Mouse (Mus musculus) limb, embryonic 12.5 days (tissue): ENCODE measurements around the gene Rad51d. TPM values are rescaled to one million over a fixed set of nuclear protein-coding genes. Genes with fewer than 3 reads are reported as not detected.

Source experiments
- ATAC-seq: fragments of 200-750 bp; cut with Nextera tagmentation; 2 replicates; pipeline ENCODE4 v1.8.0; 2017; ENCODE audit warnings: low read depth, moderate TSS enrichment; ENCODE audit not compliant: insufficient number of reproducible peaks, insufficient read depth, low FRiP score, low TSS enrichment
- H3K27ac ChIP-seq: fragments of 300-500 bp; sonication (generic); 2 replicates; pipeline ENCODE4 v1.5.1; 2016; ENCODE audit warnings: mild to moderate bottlenecking, moderate library complexity
- H3K27me3 ChIP-seq: fragments of 300-500 bp; sonication (generic); 2 replicates; pipeline ENCODE4 v1.6.1; 2016; ENCODE audit warnings: mild to moderate bottlenecking, moderate library complexity
- H3K36me3 ChIP-seq: fragments of 300-500 bp; sonication (generic); 2 replicates; pipeline ENCODE4 v1.6.1; 2016; ENCODE audit warnings: mild to moderate bottlenecking, moderate library complexity
- H3K4me1 ChIP-seq: fragments of 300-500 bp; sonication (generic); replicated peaks from 2 replicates; pipeline ENCODE4 v1.6.1; 2016
- H3K4me2 ChIP-seq: fragments of 300-500 bp; sonication (generic); 2 replicates; pipeline ENCODE4 v1.6.1; 2016; ENCODE audit warnings: mild to moderate bottlenecking, moderate library complexity
- H3K4me3 ChIP-seq: fragments of 300-500 bp; sonication (generic); replicated peaks from 2 replicates; pipeline ENCODE4 v1.5.1; 2016; ENCODE audit warnings: mild to moderate bottlenecking
- H3K9ac ChIP-seq: fragments of 300-500 bp; sonication (generic); replicated peaks from 2 replicates; pipeline ENCODE4 v1.6.1; 2016; ENCODE audit warnings: mild to moderate bottlenecking, moderate library complexity
- H3K9me3 ChIP-seq: fragments of 300-500 bp; sonication (generic); 2 replicates; pipeline ENCODE4 v1.6.1; 2016; ENCODE audit warnings: mild to moderate bottlenecking, moderate library complexity
- WGBS: fragments of 180-500 bp; shearing (Covaris S2); methylation state at CpG from one replicate; pipeline ENCODE4 v1.1.7; 2016; 5-methylcytosine and 5-hydroxymethylcytosine counted together
- polyA plus RNA-seq: library from polyadenylated mRNA; unstranded; fragments of >200 nt; fragmentation: Nextera tagmentation; extraction: Ambion mirVana; gene quantifications from 2 replicates; pipeline ENCODE4 v1.2.1, GENCODE M21; 2016

Rad51d gene
- polyA plus RNA-seq, 1 experiment from 2014 or later: 10.3 TPM

GRCm38 (mm10) chr11:82855327-82855973 is 35.0 kb downstream of the Rad51d start:
- H3K9ac ChIP-seq: no peak overlapping the region
- no peak for ATAC-seq
- no peaks in the 10 kb centered on the region for H3K27me3 ChIP-seq
- WGBS: 88% methylated on average over 9 of the region's 9 CpGs
- H3K36me3 ChIP-seq: peaks cover 4% of the 10 kb centered on the region; the same call in 1 of the 2 replicates
- peaks cover 5% of the 10 kb centered on the region for H3K4me1 ChIP-seq
- no peak overlapping the region for H3K4me2 ChIP-seq
- H3K9me3 ChIP-seq: no peaks in the 10 kb centered on the region
- H3K27ac ChIP-seq: no peak overlapping the region
- no peak overlapping the region for H3K4me3 ChIP-seq

- H3K27ac ChIP-seq: no peak overlapping the region
- H3K9me3 ChIP-seq: no peaks in the 10 kb centered on the region
- ATAC-seq: no peak
- H3K4me1 ChIP-seq: peaks cover 15% of the 10 kb centered on the region
- H3K36me3 ChIP-seq: peaks cover 4% of the 10 kb centered on the region; the same call in 1 of the 2 replicates
- no peak overlapping the region for H3K9ac ChIP-seq
- H3K27me3 ChIP-seq: no peaks in the 10 kb centered on the region
- H3K4me2 ChIP-seq: no peak overlapping the region
- 82% methylated on average over 6 of the region's 6 CpGs for WGBS
- H3K4me3 ChIP-seq: no peak overlapping the region
Observed at GRCm38 (mm10) chr11:82854111-82854510, 36.3 kb downstream of the Rad51d start.

GRCm38 (mm10) chr11:82852958-82853357 is 37.5 kb downstream of the Rad51d start:
- no peak for ATAC-seq
- H3K4me3 ChIP-seq: no peak overlapping the region
- WGBS: 83% methylated on average over 7 of the region's 7 CpGs
- H3K9ac ChIP-seq: no peak overlapping the region
- no peaks in the 10 kb centered on the region for H3K27me3 ChIP-seq
- H3K9me3 ChIP-seq: no peaks in the 10 kb centered on the region
- peaks cover 15% of the 10 kb centered on the region for H3K4me1 ChIP-seq
- H3K27ac ChIP-seq: no peak overlapping the region
- no peak overlapping the region for H3K4me2 ChIP-seq
- peaks cover 4% of the 10 kb centered on the region; the same call in 1 of the 2 replicates for H3K36me3 ChIP-seq

GRCm38 (mm10) chr11:82852540-82852939 is 37.9 kb downstream of the Rad51d start:
- H3K9ac ChIP-seq: no peak overlapping the region
- H3K9me3 ChIP-seq: no peaks in the 10 kb centered on the region
- H3K4me1 ChIP-seq: peaks cover 19% of the 10 kb centered on the region
- ATAC-seq: no peak
- no peak overlapping the region for H3K4me2 ChIP-seq
- no peaks in the 10 kb centered on the region for H3K27me3 ChIP-seq
- 82% methylated on average over 10 of the region's 10 CpGs for WGBS
- H3K4me3 ChIP-seq: no peak overlapping the region
- H3K36me3 ChIP-seq: peaks cover 4% of the 10 kb centered on the region; the same call in 1 of the 2 replicates
- no peak overlapping the region for H3K27ac ChIP-seq

GRCm38 (mm10) chr11:82852115-82852514 is 38.3 kb downstream of the Rad51d start:
- H3K4me2 ChIP-seq: no peak overlapping the region
- ATAC-seq: no peak
- no peak overlapping the region for H3K4me3 ChIP-seq
- H3K27me3 ChIP-seq: no peaks in the 10 kb centered on the region
- no peak overlapping the region for H3K9ac ChIP-seq
- H3K9me3 ChIP-seq: no peaks in the 10 kb centered on the region
- peaks cover 23% of the 10 kb centered on the region for H3K4me1 ChIP-seq
- no peak overlapping the region for H3K27ac ChIP-seq
- peaks cover 4% of the 10 kb centered on the region; the same call in 1 of the 2 replicates for H3K36me3 ChIP-seq
- WGBS: 81% methylated on average over 11 of the region's 11 CpGs

- no peaks in the 10 kb centered on the region for H3K9me3 ChIP-seq
- peaks cover 4% of the 10 kb centered on the region; the same call in 1 of the 2 replicates for H3K27me3 ChIP-seq
- 0 out of 2 replicates have a peak overlapping the region, but pooled peaks have one; percentile 23 for H3K27ac ChIP-seq
- no peak for ATAC-seq
- no peak overlapping the region for H3K4me2 ChIP-seq
- H3K36me3 ChIP-seq: no peaks in the 10 kb centered on the region
- WGBS: 38% methylated on average over 5 of the region's 5 CpGs
- H3K9ac ChIP-seq: no peak overlapping the region
- peaks cover 34% of the 10 kb centered on the region for H3K4me1 ChIP-seq
- no peak overlapping the region for H3K4me3 ChIP-seq
Observed at GRCm38 (mm10) chr11:82850259-82850658, 40.2 kb downstream of the Rad51d start.

GRCm38 (mm10) chr11:82847571-82848000 is 42.8 kb downstream of the Rad51d start:
- Histone ChIP-seq H3K9ac (no peak overlapping the region), H3K4me3 (no peak overlapping the region), H3K4me1 (peaks cover 44% of the 10 kb centered on the region), H3K27ac (peak overlapping the region; percentile 56), H3K36me3 (no peaks in the 10 kb centered on the region), H3K4me2 (no peak overlapping the region), H3K27me3 (peaks cover 4% of the 10 kb centered on the region; the same call in 1 of the 2 replicates), H3K9me3 (no peaks in the 10 kb centered on the region)
- WGBS: 41% methylated on average over 6 of the region's 6 CpGs
- ATAC-seq: no peak

- ATAC-seq: no peak
- peaks cover 44% of the 10 kb centered on the region for H3K4me1 ChIP-seq
- no peaks in the 10 kb centered on the region for H3K36me3 ChIP-seq
- no peak overlapping the region for H3K4me3 ChIP-seq
- no peak overlapping the region for H3K4me2 ChIP-seq
- no peak overlapping the region for H3K9ac ChIP-seq
- WGBS: 79% methylated on average over 3 of the region's 3 CpGs
- H3K27ac ChIP-seq: peak overlapping the region; percentile 56; the same call in 1 of the 2 replicates
- peaks cover 4% of the 10 kb centered on the region; the same call in 1 of the 2 replicates for H3K27me3 ChIP-seq
- H3K9me3 ChIP-seq: no peaks in the 10 kb centered on the region
Observed at GRCm38 (mm10) chr11:82846938-82847337, 43.5 kb downstream of the Rad51d start.

GRCm38 (mm10) chr11:82846079-82846436 is 44.4 kb downstream of the Rad51d start:
- H3K4me3 ChIP-seq: no peak overlapping the region
- peak overlapping the region; percentile 37 for H3K4me2 ChIP-seq
- no peaks in the 10 kb centered on the region for H3K9me3 ChIP-seq
- peaks cover 44% of the 10 kb centered on the region for H3K4me1 ChIP-seq
- peak overlapping the region; percentile 53 for H3K27ac ChIP-seq
- no peaks in the 10 kb centered on the region for H3K36me3 ChIP-seq
- WGBS: 26% methylated on average over 4 of the region's 4 CpGs
- no peak for ATAC-seq
- H3K9ac ChIP-seq: no peak overlapping the region; the same call in 1 of the 2 replicates
- peaks cover 4% of the 10 kb centered on the region; the same call in 1 of the 2 replicates for H3K27me3 ChIP-seq

- peak; percentile 59; the same call in 1 of the 2 replicates for ATAC-seq
- no peak overlapping the region for H3K4me3 ChIP-seq
- WGBS: 38% methylated on average over 16 of the region's 16 CpGs
- H3K27me3 ChIP-seq: peaks cover 4% of the 10 kb centered on the region; the same call in 1 of the 2 replicates
- H3K9ac ChIP-seq: no peak overlapping the region; the same call in 1 of the 2 replicates
- H3K4me1 ChIP-seq: peaks cover 43% of the 10 kb centered on the region
- H3K9me3 ChIP-seq: no peaks in the 10 kb centered on the region
- H3K4me2 ChIP-seq: peak overlapping the region; percentile 37
- H3K27ac ChIP-seq: peak overlapping the region; percentile 53
- no peaks in the 10 kb centered on the region for H3K36me3 ChIP-seq
Observed at GRCm38 (mm10) chr11:82845415-82846078, 44.9 kb downstream of the Rad51d start.

GRCm38 (mm10) chr11:82844771-82845414 is 45.5 kb downstream of the Rad51d start:
- no peak overlapping the region for H3K4me3 ChIP-seq
- H3K9me3 ChIP-seq: no peaks in the 10 kb centered on the region
- peaks cover 36% of the 10 kb centered on the region for H3K4me1 ChIP-seq
- WGBS: 70% methylated on average over 11 of the region's 11 CpGs
- H3K27me3 ChIP-seq: peaks cover 4% of the 10 kb centered on the region; the same call in 1 of the 2 replicates
- no peak overlapping the region; the same call in 1 of the 2 replicates for H3K4me2 ChIP-seq
- H3K27ac ChIP-seq: no peak overlapping the region
- no peaks in the 10 kb centered on the region for H3K36me3 ChIP-seq
- H3K9ac ChIP-seq: no peak overlapping the region
- ATAC-seq: no peak
